Mouse (Mus musculus) bone marrow, adult 2 months (tissue): Measurements from ENCODE around the gene Snrnp35.

Experiments used
- CTCF ChIP-seq: fragments of 200-500 bp; IDR thresholded peaks from 2 replicates; pipeline ENCODE4 v1.5.1; 2011; ENCODE audit warnings: low read length, control low read depth; ENCODE audit not compliant: control insufficient read depth, insufficient read depth
- POLR2A ChIP-seq: fragments of 200-500 bp; IDR thresholded peaks from 2 replicates; pipeline ENCODE4 v1.6.1; 2011; ENCODE audit warnings: low read depth, mild to moderate bottlenecking, control low read depth, low read length, borderline replicate concordance; ENCODE audit not compliant: control insufficient read depth

- TF ChIP-seq POLR2A (no peak), CTCF (no peak)
Observed at GRCm38 (mm10) chr5:124529191-124529651, 46.3 kb downstream of the Snrnp35 start.
